Mouse (Mus musculus) kidney, embryonic 16.5 days (tissue): ENCODE data around the gene Plce1. TPM values are rescaled to one million over a fixed set of nuclear protein-coding genes. Genes with fewer than 3 reads are reported as not detected.

ENCODE experiments used
- ATAC-seq: fragments of 200-750 bp; cut with Nextera tagmentation; 2 replicates; pipeline ENCODE4 v1.8.0; 2017; ENCODE audit warnings: moderate TSS enrichment; ENCODE audit not compliant: low FRiP score, low TSS enrichment
- H3K27ac ChIP-seq: fragments of 300-500 bp; sonication (generic); 2 replicates; pipeline ENCODE4 v1.5.1; 2014; ENCODE audit warnings: low read length
- H3K27me3 ChIP-seq: fragments of 300-500 bp; sonication (generic); 2 replicates; pipeline ENCODE4 v1.6.1; 2014; ENCODE audit warnings: low read length, control low read depth, mixed read lengths; ENCODE audit not compliant: insufficient read depth
- H3K36me3 ChIP-seq: fragments of 300-500 bp; sonication (generic); 2 replicates; pipeline ENCODE4 v1.6.1; 2014; ENCODE audit warnings: low read length, control low read depth, mixed read lengths; ENCODE audit not compliant: insufficient read depth
- H3K4me1 ChIP-seq: fragments of 300-500 bp; sonication (generic); 2 replicates; pipeline ENCODE4 v1.6.1; 2014; ENCODE audit warnings: low read length, control low read depth, mixed read lengths; ENCODE audit not compliant: insufficient read depth
- H3K4me2 ChIP-seq: fragments of 300-500 bp; sonication (generic); replicated peaks from 2 replicates; pipeline ENCODE4 v1.6.1; 2014; ENCODE audit warnings: low read depth, low read length
- H3K4me3 ChIP-seq: fragments of 300-500 bp; sonication (generic); 2 replicates; pipeline ENCODE4 v1.5.1; 2014; ENCODE audit warnings: mild to moderate bottlenecking, low read length
- H3K9ac ChIP-seq: fragments of 300-500 bp; sonication (generic); replicated peaks from 2 replicates; pipeline ENCODE4 v1.6.1; 2014; ENCODE audit warnings: low read length
- H3K9me3 ChIP-seq: fragments of 300-500 bp; sonication (generic); 2 replicates; pipeline ENCODE4 v1.6.1; 2016; ENCODE audit warnings: low read length, control low read depth
- WGBS: fragments of 180-500 bp; shearing (Covaris S2); extraction: QIAGEN DNeasy Blood & Tissue Kit; methylation state at CpG from one replicate; pipeline ENCODE4 v1.1.7; 2014; 5-methylcytosine and 5-hydroxymethylcytosine counted together
- polyA plus RNA-seq: library from polyadenylated mRNA; unstranded; fragments of >200 nt; fragmentation: Nextera tagmentation; extraction: Ambion mirVana; gene quantifications from 2 replicates; pipeline ENCODE4 v1.2.1, GENCODE M21; 2015

The Plce1 gene
- polyA plus RNA-seq, 1 experiment from 2014 or later = 3.0 TPM

- H3K27ac ChIP-seq = no peak overlapping the region
- H3K9ac ChIP-seq = peak overlapping the region; percentile 79
- H3K27me3 ChIP-seq = no peaks in the 10 kb centered on the region
- peak overlapping the region; percentile 72 for H3K4me2 ChIP-seq
- peak overlapping the region; percentile 92 for H3K4me3 ChIP-seq
- peaks cover 13% of the 10 kb centered on the region for H3K4me1 ChIP-seq
- H3K9me3 ChIP-seq = no peaks in the 10 kb centered on the region
- ATAC-seq = no peak
- peaks cover 21% of the 10 kb centered on the region for H3K36me3 ChIP-seq
- 31% methylated on average over 8 of the region's 8 CpGs for WGBS
These were observed 337.3 kb downstream of the Plce1 start for GRCm38 (mm10) chr19:38818191-38818590.

GRCm38 (mm10) chr19:38818766-38819426 lies 338.0 kb downstream of the Plce1 start, which contains the start of gene Noc3l:
Gene Noc3l (minus strand): TSS chr19:38819237.
- Histone ChIP-seq H3K4me2 (peak within 1 kb of the TSS; percentile 72), H3K27me3 (no peaks in the 10 kb centered on the region), H3K27ac (peak within 1 kb of the TSS; percentile 46; the same call in 1 of the 2 replicates), H3K4me3 (peak within 1 kb of the TSS; percentile 92), H3K9me3 (no peaks in the 10 kb centered on the region), H3K36me3 (peaks cover 18% of the 10 kb centered on the region), H3K4me1 (peaks cover 13% of the 10 kb centered on the region), H3K9ac (peak within 1 kb of the TSS; percentile 79)
- peak; percentile 98 for ATAC-seq
- WGBS = under 1% methylated on average over 38 of the region's 38 CpGs

- Histone ChIP-seq H3K27me3 (no peaks in the 10 kb centered on the region), H3K9me3 (no peaks in the 10 kb centered on the region), H3K4me1 (peaks cover 13% of the 10 kb centered on the region), H3K4me2 (peak overlapping the region; percentile 72), H3K36me3 (peaks cover 13% of the 10 kb centered on the region), H3K27ac (peak overlapping the region; percentile 23; the same call in 1 of the 2 replicates), H3K4me3 (peak overlapping the region; percentile 92), H3K9ac (peak overlapping the region; percentile 79)
- 12% methylated on average over 16 of the region's 16 CpGs for WGBS
- peak; percentile 72 for ATAC-seq
These were observed 338.5 kb downstream of the Plce1 start for GRCm38 (mm10) chr19:38819427-38819802.

GRCm38 (mm10) chr19:38820186-38820804 lies 339.4 kb downstream of the Plce1 start:
- Histone ChIP-seq H3K27ac (no peak overlapping the region), H3K9me3 (no peaks in the 10 kb centered on the region), H3K4me3 (no peak overlapping the region), H3K9ac (no peak overlapping the region), H3K4me1 (peaks cover 13% of the 10 kb centered on the region), H3K27me3 (no peaks in the 10 kb centered on the region), H3K4me2 (no peak overlapping the region), H3K36me3 (peaks cover 5% of the 10 kb centered on the region; the same call in 1 of the 2 replicates)
- 85% methylated on average over 4 of the region's 4 CpGs for WGBS
- ATAC-seq = no peak

- Histone ChIP-seq H3K27me3 (no peaks in the 10 kb centered on the region), H3K36me3 (no peaks in the 10 kb centered on the region), H3K4me1 (peaks cover 3% of the 10 kb centered on the region), H3K9me3 (no peaks in the 10 kb centered on the region), H3K4me2 (no peak overlapping the region), H3K9ac (no peak overlapping the region), H3K27ac (no peak overlapping the region), H3K4me3 (no peak overlapping the region)
- no peak for ATAC-seq
- 69% methylated on average over 1 of the region's 1 CpGs for WGBS
These were observed 352.3 kb downstream of the Plce1 start for GRCm38 (mm10) chr19:38833224-38833623.

Other genes starting within 250 kb of the Plce1 start
- gene Lgi1, start 216.6 kb upstream of the Plce1 start, polyA plus RNA-seq = 1.5 and 2.0 TPM in 2 replicates
- 7.8 and 7.9 TPM in 2 replicates for gene Slc35g1, start 85.1 kb upstream of the Plce1 start, polyA plus RNA-seq